Mouse (Mus musculus) heart, embryonic 14.5 days (tissue): ENCODE measurements around the gene Sugp2. TPM values are rescaled to one million over a fixed set of nuclear protein-coding genes. Genes with fewer than 3 reads are reported as not detected.
A peak's percentile ranks its signal among the peaks of the same experiment; 100 is the strongest.

Experiments
- ATAC-seq: fragments of 200-750 bp; cut with Nextera tagmentation; 2 replicates; pipeline ENCODE4 v1.8.0; 2017; ENCODE audit warnings: low read depth, moderate TSS enrichment; ENCODE audit not compliant: insufficient number of reproducible peaks, insufficient read depth, low FRiP score
- H3K27ac ChIP-seq, 2 experiments: fragments of 200-500 bp in 1 of 2; fragments of 300-500 bp in 1 of 2; sonication (generic) in 1 of 2; replicated peaks in 1 of 2; 2 replicates each; pipeline ENCODE4 v1.5.1; 2012 to 2014; ENCODE audit warnings: low read depth in 2 of 2, low read length in 2 of 2, control low read depth in 1 of 2, mild to moderate bottlenecking in 1 of 2, mixed read lengths in 1 of 2; ENCODE audit not compliant: control insufficient read depth in 1 of 2, insufficient read depth in 1 of 2
- H3K27me3 ChIP-seq: fragments of 300-500 bp; sonication (generic); 2 replicates; pipeline ENCODE4 v1.6.1; 2014; ENCODE audit warnings: mild to moderate bottlenecking, low read length, control low read depth; ENCODE audit not compliant: control insufficient read depth, insufficient read depth
- H3K36me3 ChIP-seq: fragments of 300-500 bp; sonication (generic); 2 replicates; pipeline ENCODE4 v1.6.1; 2014; ENCODE audit warnings: mild to moderate bottlenecking, control low read depth, low read length, mixed read lengths; ENCODE audit not compliant: control insufficient read depth, insufficient read depth
- H3K4me1 ChIP-seq, 2 experiments: fragments of 200-500 bp in 1 of 2; fragments of 300-500 bp in 1 of 2; sonication (generic) in 1 of 2; 2 replicates each; pipeline ENCODE4 v1.6.1; 2012 to 2014; ENCODE audit warnings: low read length in 2 of 2, control low read depth in 1 of 2, mixed read lengths in 1 of 2; ENCODE audit not compliant: control insufficient read depth in 2 of 2, insufficient read depth in 2 of 2
- H3K4me2 ChIP-seq: fragments of 300-500 bp; sonication (generic); 2 replicates; pipeline ENCODE4 v1.6.1; 2014; ENCODE audit warnings: mild to moderate bottlenecking, low read length
- H3K4me3 ChIP-seq, 2 experiments: fragments of 200-500 bp in 1 of 2; fragments of 300-500 bp in 1 of 2; sonication (generic) in 1 of 2; 2 replicates each; pipeline ENCODE4 v1.5.1; 2012 to 2014; ENCODE audit warnings: low read length in 2 of 2, mild to moderate bottlenecking in 2 of 2, control low read depth in 1 of 2, low read depth in 1 of 2, moderate library complexity in 1 of 2; ENCODE audit not compliant: control insufficient read depth in 1 of 2, insufficient read depth in 1 of 2
- H3K9ac ChIP-seq: fragments of 300-500 bp; sonication (generic); 2 replicates; pipeline ENCODE4 v1.6.1; 2014; ENCODE audit warnings: mild to moderate bottlenecking, low read length
- H3K9me3 ChIP-seq: fragments of 300-500 bp; sonication (generic); 2 replicates; pipeline ENCODE4 v1.6.1; 2016; ENCODE audit warnings: low read length, control low read depth; ENCODE audit not compliant: control insufficient read depth
- WGBS: fragments of 180-500 bp; shearing (Covaris S2); extraction: QIAGEN DNeasy Blood & Tissue Kit; methylation state at CpG from one replicate; pipeline ENCODE4 v1.1.7; 2014; 5-methylcytosine and 5-hydroxymethylcytosine counted together
- polyA plus RNA-seq: library from polyadenylated mRNA; unstranded; fragments of >200 nt; fragmentation: Nextera tagmentation; extraction: Ambion mirVana; gene quantifications from 2 replicates; pipeline ENCODE4 v1.2.1, GENCODE M21; 2014

Gene Sugp2
- polyA plus RNA-seq, 1 experiment from 2014 or later = 29.1 TPM

DNA sequence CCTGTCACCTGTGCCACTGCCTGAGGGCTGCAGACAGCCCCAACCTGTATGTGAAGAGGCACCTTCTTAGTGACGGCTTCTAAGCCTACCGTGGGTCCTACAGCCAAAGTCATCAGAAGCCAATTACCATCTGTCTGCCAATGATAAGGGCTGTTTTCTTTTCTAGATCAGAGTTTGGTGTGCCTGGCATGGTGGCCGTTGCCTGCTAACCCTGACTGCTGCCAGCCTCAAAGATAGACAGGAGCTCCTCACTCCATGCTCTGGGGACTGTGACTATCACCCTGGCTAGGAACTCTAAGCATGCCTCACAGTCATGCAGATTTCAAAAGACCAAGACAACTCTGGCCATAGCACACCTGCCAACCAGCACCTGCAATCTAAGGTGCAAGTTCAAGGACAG, 32.6 kb upstream of the Sugp2 start:
- Histone ChIP-seq H3K4me2 (no peak overlapping the region), H3K4me1 (peaks cover 4 to 21% of the 10 kb centered on the region in 2 experiments), H3K9ac (no peak overlapping the region), H3K4me3 (no peak overlapping the region), H3K27me3 (no peaks in the 10 kb centered on the region), H3K27ac (no peak overlapping the region), H3K36me3 (no peaks in the 10 kb centered on the region), H3K9me3 (no peaks in the 10 kb centered on the region)
- ATAC-seq = no peak
- WGBS = 50% methylated on average over 3 of the region's 3 CpGs

DNA sequence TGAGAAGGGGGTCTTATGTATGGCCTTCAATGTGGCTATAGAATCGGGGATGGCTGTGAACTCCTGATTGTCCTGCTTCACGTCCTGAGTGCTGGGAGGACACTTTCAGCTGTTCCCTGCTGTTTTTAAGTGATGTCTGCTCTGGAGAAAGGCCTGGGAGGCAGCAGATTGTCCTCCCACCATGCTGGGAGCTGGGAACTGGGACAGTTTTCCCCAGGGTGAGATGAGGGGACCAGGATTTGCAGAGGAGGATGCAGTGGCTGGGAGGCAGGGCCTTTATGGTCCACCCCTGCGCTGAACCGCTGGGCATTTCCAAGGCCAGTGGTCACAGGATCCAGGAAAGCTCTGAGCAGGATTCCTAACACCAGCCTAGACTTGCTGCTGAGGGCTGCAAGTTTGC, 31.0 kb upstream of the Sugp2 start:
- WGBS = 78% methylated on average over 4 of the region's 4 CpGs
- H3K27ac ChIP-seq = no peak overlapping the region

DNA sequence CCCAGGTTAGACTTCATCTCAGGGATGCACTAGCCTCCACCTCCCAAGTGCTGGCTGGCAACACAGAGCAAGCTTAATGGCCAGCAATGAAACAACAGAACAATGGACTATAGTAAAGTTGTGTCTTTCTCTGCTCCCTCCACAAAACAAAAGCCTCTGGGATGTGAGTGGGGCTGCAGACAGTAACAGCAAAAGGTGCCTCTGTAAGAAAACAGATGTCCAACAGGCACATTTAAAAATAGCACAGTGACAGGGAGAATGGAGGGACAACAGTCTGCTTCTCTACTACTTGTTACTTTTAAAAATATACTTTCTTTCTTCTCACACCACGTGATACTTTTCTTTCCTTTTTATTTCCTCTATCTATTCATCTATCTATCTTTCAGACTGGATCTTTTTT, 29.3 kb upstream of the Sugp2 start:
- no peak for ATAC-seq
- Histone ChIP-seq H3K9me3 (no peaks in the 10 kb centered on the region), H3K4me2 (peak overlapping the region; percentile 21), H3K27me3 (no peaks in the 10 kb centered on the region), H3K4me3 (no peak overlapping the region), H3K4me1 (peaks cover 4 to 21% of the 10 kb centered on the region in 2 experiments), H3K36me3 (no peaks in the 10 kb centered on the region), H3K9ac (peak overlapping the region; percentile 18), H3K27ac (peak overlapping the region; percentile 92 to 95)
- WGBS = 32% methylated on average over 1 of the region's 1 CpGs

More for the DNA sequence above, 31.0 kb upstream of the Sugp2 start:
- no peak for ATAC-seq
- Histone ChIP-seq H3K4me1 (peaks cover 4 to 21% of the 10 kb centered on the region in 2 experiments), H3K9me3 (no peaks in the 10 kb centered on the region), H3K4me3 (no peak overlapping the region), H3K9ac (no peak overlapping the region), H3K36me3 (no peaks in the 10 kb centered on the region), H3K27me3 (no peaks in the 10 kb centered on the region), H3K4me2 (no peak overlapping the region)

DNA sequence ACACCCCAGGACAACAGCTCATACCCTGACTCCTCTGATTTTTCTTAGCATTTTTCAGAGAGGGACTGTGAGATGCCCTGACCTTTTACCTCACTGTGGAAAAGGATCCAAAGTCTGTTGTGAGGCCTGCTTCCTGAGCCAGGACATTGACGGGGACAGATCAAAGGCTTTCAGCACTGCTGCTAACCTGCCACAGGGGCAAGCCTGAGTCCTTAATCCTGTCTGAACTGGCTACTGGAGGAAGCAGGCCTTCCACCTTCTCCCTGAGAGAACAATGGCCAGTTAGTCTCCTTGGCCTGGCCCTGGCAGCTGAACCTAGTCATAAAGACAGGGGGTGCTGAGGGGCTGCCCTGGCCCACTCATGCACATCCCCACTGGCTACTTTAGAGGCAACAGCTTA, 25.9 kb upstream of the Sugp2 start:
- no peaks in the 10 kb centered on the region for H3K27me3 ChIP-seq
- whole genome bisulfite sequencing = 34% methylated on average over 1 of the region's 1 CpGs
- ATAC-seq = no peak
- no peaks in the 10 kb centered on the region for H3K36me3 ChIP-seq
- no peak overlapping the region for H3K9ac ChIP-seq
- no peaks in the 10 kb centered on the region for H3K9me3 ChIP-seq
- no peak overlapping the region for H3K27ac ChIP-seq
- no peak overlapping the region for H3K4me2 ChIP-seq
- H3K4me1 ChIP-seq = peaks cover 12 to 28% of the 10 kb centered on the region in 2 experiments
- H3K4me3 ChIP-seq = no peak overlapping the region

DNA sequence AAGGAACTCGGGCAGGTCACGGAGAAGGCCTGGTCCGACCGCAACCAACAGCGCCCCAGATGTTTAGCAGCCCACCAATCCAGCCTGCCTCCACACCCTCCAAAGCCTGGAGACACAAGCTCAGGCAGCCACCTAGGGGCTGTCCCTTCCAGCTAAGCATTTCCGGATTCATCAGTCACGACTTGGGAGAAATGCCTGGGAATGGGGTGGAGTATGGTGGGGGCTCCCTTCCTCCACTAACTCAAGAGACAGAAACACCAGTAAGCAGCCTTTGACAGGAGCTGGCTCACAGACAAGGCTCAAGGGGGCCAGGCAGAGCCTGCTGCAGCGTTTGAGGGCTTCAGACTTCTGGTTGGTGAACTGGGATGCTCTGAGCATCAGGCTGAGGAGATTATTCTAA, 23.5 kb upstream of the Sugp2 start:
- Histone ChIP-seq H3K9me3 (no peaks in the 10 kb centered on the region), H3K4me2 (peak overlapping the region; percentile 88), H3K36me3 (no peaks in the 10 kb centered on the region), H3K9ac (peak overlapping the region; percentile 74), H3K4me1 (peaks cover 7 to 17% of the 10 kb centered on the region in 2 experiments), H3K27ac (peak overlapping the region in 1 of 2 experiments; percentile 41; a peak in 3 of 4 replicates), H3K4me3 (no peak overlapping the region), H3K27me3 (no peaks in the 10 kb centered on the region)
- WGBS = 16% methylated on average over 8 of the region's 8 CpGs
- no peak for ATAC-seq

DNA sequence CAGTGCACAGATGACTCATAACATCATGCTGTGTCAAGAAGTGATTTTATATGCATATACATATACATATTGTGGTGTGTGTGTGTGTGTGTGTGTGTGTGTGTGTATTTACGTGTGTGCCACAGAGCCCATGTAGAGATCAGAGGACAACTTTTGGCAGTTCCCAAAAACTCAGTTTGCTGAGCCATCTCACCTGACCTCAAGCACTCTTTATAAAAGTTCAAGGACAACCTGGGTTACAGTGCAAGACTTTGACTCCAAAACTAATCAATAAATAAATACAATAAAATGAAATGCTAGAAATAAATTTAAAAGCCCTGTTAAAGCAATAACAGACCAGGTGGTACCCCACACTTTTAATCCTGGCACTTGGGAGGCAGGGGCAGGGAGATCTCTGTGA, 22.8 kb upstream of the Sugp2 start:
- H3K9ac ChIP-seq = peak overlapping the region; percentile 74
- no peak for ATAC-seq
- peaks cover 7 to 17% of the 10 kb centered on the region in 2 experiments for H3K4me1 ChIP-seq
- no peak overlapping the region for H3K27ac ChIP-seq
- no peaks in the 10 kb centered on the region for H3K9me3 ChIP-seq
- H3K4me3 ChIP-seq = peak overlapping the region; percentile 59 to 79
- no peaks in the 10 kb centered on the region for H3K36me3 ChIP-seq
- WGBS = 75% methylated on average over 1 of the region's 1 CpGs
- H3K27me3 ChIP-seq = no peaks in the 10 kb centered on the region
- H3K4me2 ChIP-seq = peak overlapping the region; percentile 88

DNA sequence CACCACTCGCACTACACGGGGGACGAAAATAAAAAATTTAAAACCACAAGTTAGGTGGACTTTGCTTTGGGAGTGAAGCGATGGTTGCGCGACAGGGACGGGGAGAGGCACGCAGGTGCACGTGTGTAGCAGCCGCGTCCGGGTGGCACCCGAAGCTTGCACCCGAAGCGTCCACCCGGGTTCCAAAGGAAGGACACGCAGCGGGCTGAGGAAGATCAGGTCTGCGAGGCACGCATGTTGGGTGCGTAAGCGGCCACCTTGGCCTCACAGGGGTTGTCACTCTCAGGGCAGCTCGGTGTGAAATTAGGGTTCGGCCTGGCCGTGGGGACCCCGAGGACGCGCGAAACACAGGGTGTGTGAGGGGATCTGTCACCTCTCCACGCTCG, 22.3 kb upstream of the Sugp2 start:
- no peaks in the 10 kb centered on the region for H3K27me3 ChIP-seq
- peak overlapping the region; percentile 29; a peak in 2 of 4 replicates for H3K27ac ChIP-seq
- H3K9ac ChIP-seq = peak overlapping the region; percentile 74
- peak overlapping the region; percentile 88 for H3K4me2 ChIP-seq
- H3K36me3 ChIP-seq = no peaks in the 10 kb centered on the region
- WGBS = 2% methylated on average over 30 of the region's 31 CpGs
- H3K4me1 ChIP-seq = peaks cover 7 to 17% of the 10 kb centered on the region in 2 experiments
- no peaks in the 10 kb centered on the region for H3K9me3 ChIP-seq
- no peak for ATAC-seq
- peak overlapping the region; percentile 59 to 79 for H3K4me3 ChIP-seq
